Mouse (Mus musculus) frontal cortex, adult (tissue): ENCODE data around the gene Baz1a.
"Not testable (repeated sequence)": the region's sequence is repeated elsewhere in the genome, so short reads cannot be mapped to it uniquely, and the experiment has no call there.

ENCODE experiments used
- ATAC-seq: cut with Nextera tagmentation; 2 replicates; pipeline ENCODE4 v1.9.2; 2017; ENCODE audit warnings: mild to moderate bottlenecking, moderate library complexity, mixed read lengths; ENCODE audit not compliant: low TSS enrichment

Gene Baz1a

DNA sequence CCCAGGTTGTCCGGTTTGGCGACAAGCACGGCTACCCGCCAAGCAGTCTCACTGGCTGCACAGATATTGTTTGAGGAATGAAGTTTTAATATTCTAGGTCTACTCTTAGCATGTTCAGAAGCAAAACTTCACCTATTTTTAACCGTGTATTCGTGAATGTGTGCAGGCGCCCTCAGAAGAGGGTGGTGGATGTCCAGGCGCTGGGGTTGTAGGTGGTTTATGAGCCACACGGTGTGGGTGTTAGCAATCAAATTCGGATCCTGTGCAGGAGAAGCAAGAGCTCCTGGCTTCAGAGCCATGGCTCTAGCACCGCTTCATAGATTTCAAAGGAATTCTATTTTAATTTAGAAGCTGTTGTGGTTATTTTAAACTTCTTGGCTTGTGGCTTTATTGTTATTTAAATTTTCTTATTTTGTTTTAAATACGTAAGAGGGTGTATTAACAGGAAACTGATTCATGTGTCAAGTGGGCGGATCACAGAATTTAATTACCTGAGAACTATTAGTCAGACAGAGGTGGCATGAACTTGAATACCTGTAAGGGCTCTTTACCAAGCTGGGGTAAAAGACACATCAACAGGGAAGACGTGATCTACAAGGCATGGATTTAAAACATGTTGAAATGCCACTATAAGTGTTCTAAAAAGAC is 6.7 kb downstream of the Baz1a start:
- ATAC-seq: peak; percentile 92

DNA sequence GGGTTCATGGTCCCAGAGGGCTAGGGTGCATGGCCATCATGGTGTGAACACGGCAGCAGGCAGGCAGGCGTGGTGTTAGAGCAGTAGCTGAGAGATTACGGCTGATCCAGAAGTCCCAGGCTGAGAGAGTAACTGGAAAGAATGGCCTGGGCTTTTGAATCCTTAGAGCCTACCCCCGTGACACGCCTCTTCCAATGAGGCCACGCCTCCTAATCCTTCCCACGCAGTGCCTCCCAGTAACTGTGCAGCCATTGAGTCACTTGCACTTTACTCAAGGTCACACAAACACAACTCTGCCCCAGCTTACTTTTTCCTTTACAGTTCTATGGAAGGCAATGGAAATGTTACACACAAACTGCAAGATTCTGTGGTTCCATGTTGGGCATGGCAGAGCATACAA is 8.1 kb downstream of the Baz1a start:
- no peak for ATAC-seq

- ATAC-seq: no peak
Observed at GRCm38 (mm10) chr12:55004396-55004795, 9.8 kb downstream of the Baz1a start.

DNA sequence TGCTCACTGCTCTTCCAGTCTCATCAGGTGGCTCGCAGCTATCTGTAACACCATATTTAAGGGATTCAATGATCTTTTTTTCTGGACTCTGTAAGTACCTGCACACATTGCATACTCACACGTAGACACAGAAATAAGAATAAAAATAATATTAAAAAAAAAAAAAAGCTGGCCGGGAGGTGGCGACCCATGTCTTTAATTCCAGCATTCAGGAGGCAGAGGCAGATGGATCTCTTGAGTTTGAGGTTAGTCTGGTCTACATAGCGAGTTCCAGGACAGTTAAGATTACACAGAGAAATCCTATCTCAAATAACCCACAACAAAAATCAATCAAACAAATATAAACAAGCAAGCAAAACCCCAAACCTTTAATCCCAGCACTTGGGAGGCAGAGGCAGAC is 10.3 kb downstream of the Baz1a start:
- ATAC-seq: no peak

- ATAC-seq: not testable (repeated sequence)
Observed at GRCm38 (mm10) chr12:55002532-55002931, 11.6 kb downstream of the Baz1a start.

DNA sequence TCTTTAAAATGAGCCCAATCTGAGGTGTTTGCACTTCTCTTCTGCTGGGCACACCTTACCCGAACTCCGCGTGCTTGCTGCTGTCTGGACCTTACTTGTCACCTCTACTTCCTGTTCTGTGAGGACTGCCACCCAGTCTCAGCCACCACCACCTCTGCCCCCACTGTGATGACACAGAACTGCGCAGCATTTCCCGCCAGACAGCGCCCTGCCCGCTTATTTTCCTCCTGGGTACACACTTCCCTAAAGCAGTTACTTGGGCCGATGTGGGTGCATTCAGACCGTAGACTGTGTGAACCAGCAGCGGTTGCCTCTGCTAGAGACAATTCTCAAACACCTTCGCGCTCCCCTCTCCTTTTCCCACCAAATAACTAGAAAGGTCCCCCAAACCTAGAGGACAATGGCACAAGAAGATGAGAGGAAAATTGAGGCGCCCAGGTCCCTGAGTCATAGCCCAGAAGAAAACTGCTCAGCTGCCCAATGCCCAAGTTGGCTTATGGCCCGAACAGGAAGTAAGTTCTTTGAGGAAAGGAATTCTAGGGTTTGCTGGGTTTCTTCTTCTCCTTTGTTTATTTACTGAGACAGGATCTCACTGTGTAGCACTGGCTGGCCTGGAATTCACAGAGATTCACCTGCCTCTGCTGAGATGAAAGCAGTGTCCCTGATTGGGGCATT is 15.0 kb downstream of the Baz1a start:
- ATAC-seq: no peak

GRCm38 (mm10) chr12:54998411-54998810 is 15.7 kb downstream of the Baz1a start:
- ATAC-seq: no peak

GRCm38 (mm10) chr12:54996979-54997474 is 17.1 kb downstream of the Baz1a start:
- ATAC-seq: no peak

- no peak for ATAC-seq
Observed at GRCm38 (mm10) chr12:54995965-54996364, 18.2 kb downstream of the Baz1a start.

- ATAC-seq: peak; percentile 68
Observed at GRCm38 (mm10) chr12:54994418-54994817, 19.7 kb downstream of the Baz1a start.

DNA sequence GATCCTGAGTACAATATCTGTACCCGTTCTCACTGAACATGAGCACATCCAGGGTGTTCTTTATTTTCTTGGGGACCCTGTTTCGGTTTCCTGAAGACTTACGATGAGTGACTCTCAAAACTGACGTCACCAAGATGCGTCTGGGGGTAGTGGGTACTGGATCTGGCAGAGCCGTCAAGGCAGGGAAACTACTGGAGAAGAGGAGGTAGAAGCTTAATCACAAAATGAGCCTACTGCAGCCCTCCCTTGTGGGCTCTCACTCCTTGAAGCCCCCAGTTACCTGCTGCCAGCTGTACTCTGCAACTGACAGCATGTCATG is 20.1 kb downstream of the Baz1a start:
- ATAC-seq: peak; percentile 32

GRCm38 (mm10) chr12:54993246-54994067 is 20.7 kb downstream of the Baz1a start:
- ATAC-seq: peak; percentile 81

DNA sequence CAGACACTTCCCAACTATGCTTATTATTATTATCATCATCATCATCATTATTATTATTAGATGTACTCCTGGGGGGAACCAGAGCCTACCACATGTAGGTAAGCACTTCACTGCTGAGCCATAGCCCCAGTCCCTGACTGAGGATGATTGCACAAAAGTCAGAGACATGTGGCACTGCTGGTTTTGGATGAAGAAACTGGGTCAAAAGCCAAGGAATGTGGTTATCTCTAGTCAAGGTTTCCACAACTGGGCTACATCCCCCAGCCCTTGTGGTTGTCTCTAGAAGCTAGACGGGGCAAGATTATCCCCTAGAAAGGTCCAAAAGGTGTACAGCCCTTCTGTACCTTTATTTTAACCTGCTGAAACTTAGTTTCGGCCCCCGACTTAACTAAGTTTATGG is 21.3 kb downstream of the Baz1a start:
- no peak for ATAC-seq

DNA sequence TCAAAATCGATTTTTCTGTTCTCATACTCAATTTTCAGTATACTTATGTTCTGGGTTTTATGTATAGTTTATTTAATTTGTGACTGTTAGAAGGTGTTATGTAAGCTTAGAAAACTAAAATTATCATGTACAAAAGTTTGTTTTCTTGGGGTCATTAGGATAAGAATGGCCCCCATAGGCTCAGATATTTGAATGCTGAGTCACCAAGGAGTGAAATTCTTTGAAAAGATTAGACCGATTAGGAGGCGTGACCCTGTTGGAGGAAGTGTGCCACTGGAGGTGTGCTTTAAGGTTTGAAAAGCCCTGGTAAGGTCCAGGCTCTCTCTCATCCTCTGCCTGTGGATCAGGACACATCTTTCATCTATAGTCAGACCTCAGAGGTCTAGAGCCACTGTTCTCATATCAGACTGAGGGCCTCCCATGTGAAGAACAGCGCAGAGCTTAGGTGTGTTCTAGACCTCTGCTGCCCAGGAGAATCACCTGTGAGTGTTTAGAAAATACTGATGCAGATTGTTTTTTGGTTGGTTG is 25.8 kb downstream of the Baz1a start:
- no peak for ATAC-seq

GRCm38 (mm10) chr12:54987156-54987555 is 27.0 kb downstream of the Baz1a start:
- ATAC-seq: no peak

DNA sequence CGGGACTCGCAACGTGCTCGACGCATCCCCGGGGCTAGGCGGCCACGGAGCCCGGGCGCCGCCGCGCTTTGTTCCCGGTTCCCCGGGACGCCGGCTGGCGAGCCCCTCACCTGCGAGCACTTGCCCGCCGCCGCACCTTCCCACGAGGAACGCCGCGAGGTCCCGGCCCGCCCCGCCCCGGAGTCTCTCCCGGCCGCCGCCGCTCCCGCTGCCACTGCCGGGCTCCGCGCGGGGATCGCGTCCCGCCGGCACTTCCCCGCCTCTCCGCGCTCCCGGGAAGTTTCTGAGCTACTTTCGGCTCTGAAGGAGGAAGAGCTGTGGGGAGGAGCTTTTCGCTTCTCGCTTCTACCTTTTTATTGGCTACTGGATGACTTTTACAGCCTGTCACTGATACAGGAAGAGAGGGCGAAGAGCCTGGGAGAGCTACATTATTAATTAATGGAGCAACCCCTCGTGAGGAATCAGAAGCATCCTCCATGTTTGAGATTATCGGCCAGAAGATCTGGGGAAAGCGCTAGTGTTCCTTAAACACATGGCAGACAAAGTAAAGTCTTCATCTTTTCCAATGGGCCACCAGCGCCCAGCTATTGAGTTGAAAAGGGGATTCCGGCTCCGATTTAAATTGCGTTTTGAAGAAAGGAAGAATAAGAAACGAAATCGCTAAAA is 28.0 kb downstream of the Baz1a start, which contains the start of gene Gm20403:
Gene Gm20403 (minus strand): TSS at position 478 of the 666 bp plus-strand sequence.
- ATAC-seq: peak; percentile 86

- peak; percentile 19 for ATAC-seq
Observed at GRCm38 (mm10) chr12:54985257-54986051, 28.7 kb downstream of the Baz1a start.

DNA sequence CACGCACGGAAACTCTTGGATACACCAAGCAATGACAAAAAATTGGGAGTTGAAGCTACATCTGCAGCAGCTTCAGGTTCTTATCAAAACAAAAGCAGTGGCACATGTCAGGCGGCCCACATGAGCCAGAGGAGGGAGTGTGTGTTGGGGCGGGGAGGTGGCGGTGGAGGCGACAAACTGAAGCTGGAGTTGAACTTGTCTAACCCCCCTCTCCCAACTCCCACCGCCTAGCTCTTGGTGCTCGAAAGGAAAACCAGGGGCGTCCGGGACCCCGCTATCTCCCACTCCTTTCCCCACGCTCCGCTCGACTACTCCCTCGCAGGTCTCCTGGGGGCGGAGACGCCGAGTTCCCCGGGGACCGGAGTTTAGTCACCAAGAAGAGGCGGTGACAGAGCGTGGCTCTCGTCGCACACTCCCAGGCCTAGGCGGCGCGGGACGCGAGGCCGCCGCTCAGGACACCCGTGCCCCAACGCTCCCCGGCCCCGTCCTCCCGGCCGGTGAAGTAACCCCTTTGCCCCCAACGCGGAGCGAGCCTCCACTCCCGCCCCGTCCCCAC is 29.4 kb downstream of the Baz1a start:
- ATAC-seq: peak; percentile 74

GRCm38 (mm10) chr12:54982935-54983715 is 31.0 kb downstream of the Baz1a start:
- no peak for ATAC-seq

DNA sequence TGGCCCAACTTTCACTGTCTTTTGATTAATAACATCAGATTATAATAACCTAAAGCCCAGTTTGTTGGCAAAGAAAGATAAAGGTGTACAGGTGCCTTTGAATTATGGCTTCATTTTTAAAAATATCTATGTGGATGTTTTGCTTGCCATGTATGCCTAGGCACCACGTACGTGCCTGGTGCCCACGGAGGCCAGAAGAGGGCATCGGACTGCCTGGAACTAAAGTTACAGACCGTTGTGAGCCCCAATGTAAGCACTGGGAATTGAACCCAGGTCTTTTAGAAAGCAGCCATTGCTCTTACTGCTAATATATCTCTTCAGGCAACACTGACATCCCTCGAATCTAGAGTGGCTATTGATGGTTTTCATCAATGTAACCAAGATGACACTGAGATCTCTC is 32.2 kb downstream of the Baz1a start:
- no peak for ATAC-seq
